Mouse (Mus musculus) lung, postnatal 0 days (tissue): ENCODE data around the gene Gm9789. TPM values are rescaled to one million over a fixed set of nuclear protein-coding genes. Genes with fewer than 3 reads are reported as not detected.
"Not testable (repeated sequence)": the region's sequence is repeated elsewhere in the genome, so short reads cannot be mapped to it uniquely, and the experiment has no call there.

ENCODE experiments used
- ATAC-seq: fragments of 200-750 bp; cut with Nextera tagmentation; 2 replicates; pipeline ENCODE4 v1.8.0; 2017; ENCODE audit warnings: moderate library complexity
- DNase-seq: peaks from one replicate; pipeline ENCODE4 v3.0.0-alpha.2; 2016; ENCODE audit warnings: low spot score
- H3K27ac ChIP-seq: fragments of 300-500 bp; sonication (generic); 2 replicates; pipeline ENCODE4 v1.5.1; 2014; ENCODE audit warnings: antibody characterized with exemption, mild to moderate bottlenecking, low read length, mixed read lengths
- H3K27me3 ChIP-seq: fragments of 300-500 bp; sonication (generic); replicated peaks from 2 replicates; pipeline ENCODE4 v1.6.1; 2014; ENCODE audit warnings: low read length, mixed read lengths; ENCODE audit not compliant: insufficient read depth
- H3K36me3 ChIP-seq: fragments of 300-500 bp; sonication (generic); 2 replicates; pipeline ENCODE4 v1.6.1; 2014; ENCODE audit warnings: low read length, mixed read lengths; ENCODE audit not compliant: insufficient read depth
- H3K4me1 ChIP-seq: fragments of 300-500 bp; sonication (generic); 2 replicates; pipeline ENCODE4 v1.6.1; 2014; ENCODE audit warnings: antibody characterized with exemption, low read depth, low read length, mixed read lengths; ENCODE audit not compliant: insufficient read depth
- H3K4me2 ChIP-seq: fragments of 300-500 bp; sonication (generic); replicated peaks from 2 replicates; pipeline ENCODE4 v1.6.1; 2014; ENCODE audit warnings: low read depth, mild to moderate bottlenecking, low read length, moderate library complexity, mixed read lengths
- H3K4me3 ChIP-seq: fragments of 300-500 bp; sonication (generic); 2 replicates; pipeline ENCODE4 v1.5.1; 2014; ENCODE audit warnings: low read depth, low read length
- H3K9ac ChIP-seq: fragments of 300-500 bp; sonication (generic); replicated peaks from 2 replicates; pipeline ENCODE4 v1.6.1; 2014; ENCODE audit warnings: low read depth, mild to moderate bottlenecking
- H3K9me3 ChIP-seq: fragments of 300-500 bp; sonication (generic); 2 replicates; pipeline ENCODE4 v1.6.1; 2016; ENCODE audit warnings: low read length, mixed read lengths
- CTCF ChIP-seq: IDR thresholded peaks from 2 replicates; pipeline ENCODE4 v1.5.1; 2016; ENCODE audit warnings: antibody characterized with exemption, mild to moderate bottlenecking
- EP300 ChIP-seq: IDR thresholded peaks from 2 replicates; pipeline ENCODE4 v1.6.1; 2016; ENCODE audit warnings: antibody characterized with exemption, mild to moderate bottlenecking, control low read depth
- WGBS: fragments of 180-500 bp; shearing (Covaris S2); extraction: QIAGEN DNeasy Blood & Tissue Kit; methylation state at CpG from one replicate; pipeline ENCODE4 v1.1.7; 2014; 5-methylcytosine and 5-hydroxymethylcytosine counted together
- polyA plus RNA-seq: library from polyadenylated mRNA; unstranded; fragments of >200 nt; fragmentation: Nextera tagmentation; extraction: Ambion mirVana; gene quantifications from 2 replicates; pipeline ENCODE4 v1.2.1, GENCODE M21; 2015

Gm9789 gene
- polyA plus RNA-seq: not detected in 2 replicates

- Histone ChIP-seq H3K27me3 (no peaks in the 10 kb centered on the region), H3K36me3 (no peaks in the 10 kb centered on the region), H3K4me3 (no peak within 1 kb of the TSS), H3K9me3 (no peaks in the 10 kb centered on the region), H3K4me2 (no peak within 1 kb of the TSS), H3K27ac (no peak within 1 kb of the TSS), H3K9ac (no peak within 1 kb of the TSS), H3K4me1 (no peaks in the 10 kb centered on the region)
- no peak for DNase-seq
- ATAC-seq: no peak
- WGBS: 80% methylated on average over 4 of the region's 4 CpGs
- TF ChIP-seq CTCF (no peak), EP300 (no peak)
Observed at GRCm38 (mm10) chr16:89157652-89158051, at the start of gene Gm9789. Gene Gm9789, plus strand, starts transcription at chr16:89157952.

DNA sequence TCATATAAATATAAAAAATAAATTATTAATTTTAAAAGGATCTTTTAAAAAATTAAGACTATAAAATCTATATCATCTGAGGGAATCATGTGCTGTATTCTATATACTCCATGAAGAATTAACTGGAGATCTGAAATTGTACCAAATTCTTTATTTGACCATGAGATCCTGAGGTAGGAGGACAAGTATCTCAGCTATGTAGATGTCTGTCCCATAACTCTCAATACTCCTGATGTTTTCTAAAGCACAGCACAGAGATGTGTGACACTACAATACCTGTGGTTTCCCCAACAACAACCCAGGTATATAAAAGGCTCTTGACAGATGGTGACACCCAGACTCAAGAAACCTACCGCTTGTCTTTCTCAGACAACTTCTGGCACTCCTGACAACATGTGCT, 17.2 kb upstream of the Gm9789 start, which contains the start of gene Gm6358:
Gene Gm6358 (plus strand): TSS at position 301 of the 400 bp plus-strand sequence.
- Histone ChIP-seq H3K9ac (no peak within 1 kb of the TSS), H3K9me3 (no peaks in the 10 kb centered on the region), H3K36me3 (no peaks in the 10 kb centered on the region), H3K4me2 (no peak within 1 kb of the TSS), H3K4me1 (no peaks in the 10 kb centered on the region), H3K27me3 (no peaks in the 10 kb centered on the region), H3K4me3 (no peak within 1 kb of the TSS), H3K27ac (no peak within 1 kb of the TSS)
- ATAC-seq (no peak), DNase-seq (no peak)
- TF ChIP-seq EP300: no peak
- TF ChIP-seq CTCF: no peak
- WGBS: 90% methylated on average over 1 of the region's 1 CpGs

DNA sequence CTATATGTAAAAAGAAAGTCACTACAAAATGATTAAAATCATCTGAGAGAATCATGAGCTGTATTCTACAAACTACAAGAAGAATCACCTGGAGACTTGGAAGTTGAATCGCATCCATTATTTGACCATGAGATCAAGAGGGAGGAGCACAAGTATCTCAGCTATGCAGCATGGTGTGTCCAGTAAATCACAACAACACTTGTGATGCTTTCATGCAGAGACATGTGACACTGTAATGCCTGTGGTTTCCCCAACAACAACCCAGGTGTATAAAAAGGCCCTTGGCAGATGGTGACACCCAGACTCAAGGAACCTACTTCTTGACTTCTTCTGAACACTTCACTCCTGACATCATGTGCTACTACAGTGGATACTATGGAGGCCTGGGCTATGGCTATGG, 7.0 kb upstream of the Gm9789 start, which contains the start of gene Gm10061:
Gene Gm10061 (plus strand): TSS at position 301 of the 400 bp plus-strand sequence.
- no peak for TF ChIP-seq CTCF
- TF ChIP-seq EP300: no peak
- 97% methylated on average over 1 of the region's 1 CpGs for WGBS
- no peak for ATAC-seq
- Histone ChIP-seq H3K9me3 (no peaks in the 10 kb centered on the region), H3K36me3 (no peaks in the 10 kb centered on the region), H3K27ac (no peak within 1 kb of the TSS), H3K4me1 (no peaks in the 10 kb centered on the region), H3K4me2 (no peak within 1 kb of the TSS), H3K9ac (no peak within 1 kb of the TSS), H3K27me3 (no peaks in the 10 kb centered on the region), H3K4me3 (no peak within 1 kb of the TSS)
- no peak for DNase-seq

DNA sequence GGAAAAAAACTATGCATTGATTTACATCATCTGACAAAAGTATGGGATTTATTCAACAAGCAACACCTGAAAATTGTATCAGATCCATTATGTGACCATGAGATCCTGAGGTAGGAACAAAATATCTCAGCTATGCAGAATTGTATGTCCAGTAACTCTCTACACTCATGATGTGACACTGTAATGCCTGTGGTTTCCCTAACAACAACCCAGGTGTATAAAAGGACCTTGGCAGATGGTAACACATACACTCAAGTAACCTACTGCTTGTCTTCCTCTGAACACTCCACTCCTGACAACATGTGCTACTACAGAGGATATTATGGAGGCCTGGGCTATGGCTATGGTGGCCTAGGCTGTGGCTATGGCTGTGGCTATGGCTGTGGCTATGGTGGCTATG, 11.4 kb downstream of the Gm9789 start, which contains the start of gene Gm7735:
Gene Gm7735 (plus strand): TSS at position 301 of the 400 bp plus-strand sequence.
- ATAC-seq, H3K27ac ChIP-seq, H3K36me3 ChIP-seq, H3K4me2 ChIP-seq, H3K4me3 ChIP-seq, H3K9me3 ChIP-seq, H3K4me1 ChIP-seq, H3K9ac ChIP-seq, H3K27me3 ChIP-seq, DNase-seq: not testable (repeated sequence)

DNA sequence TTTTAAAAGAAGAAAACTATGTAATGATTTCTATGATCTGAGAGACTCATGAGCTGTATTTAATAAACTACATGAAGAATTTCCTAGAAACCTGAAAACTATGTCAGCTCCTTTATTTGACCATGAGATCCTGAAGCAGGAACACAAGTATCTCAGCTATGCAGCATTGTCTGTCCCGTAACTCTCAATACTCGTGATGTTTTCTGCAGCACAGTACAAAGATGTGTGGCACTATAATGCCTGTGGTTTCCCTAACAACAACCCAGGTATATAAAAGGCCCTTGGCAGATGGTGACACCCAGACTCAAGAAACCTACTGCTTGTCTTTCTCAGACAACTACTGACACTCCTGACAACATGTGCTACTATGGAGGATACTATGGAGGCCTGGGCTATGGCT, 16.7 kb downstream of the Gm9789 start, which contains the start of gene 1110057P08Rik:
Gene 1110057P08Rik (plus strand): TSS at position 301 of the 400 bp plus-strand sequence.
- Histone ChIP-seq H3K9me3 (no peaks in the 10 kb centered on the region), H3K4me1 (no peaks in the 10 kb centered on the region), H3K27ac (no peak within 1 kb of the TSS), H3K9ac (no peak within 1 kb of the TSS), H3K27me3 (no peaks in the 10 kb centered on the region), H3K4me3 (no peak within 1 kb of the TSS), H3K36me3 (no peaks in the 10 kb centered on the region), H3K4me2 (no peak within 1 kb of the TSS)
- ATAC-seq (no peak), DNase-seq (no peak)
- 68% methylated on average over 2 of the region's 2 CpGs for WGBS
- no peak for TF ChIP-seq EP300
- no peak for TF ChIP-seq CTCF

DNA sequence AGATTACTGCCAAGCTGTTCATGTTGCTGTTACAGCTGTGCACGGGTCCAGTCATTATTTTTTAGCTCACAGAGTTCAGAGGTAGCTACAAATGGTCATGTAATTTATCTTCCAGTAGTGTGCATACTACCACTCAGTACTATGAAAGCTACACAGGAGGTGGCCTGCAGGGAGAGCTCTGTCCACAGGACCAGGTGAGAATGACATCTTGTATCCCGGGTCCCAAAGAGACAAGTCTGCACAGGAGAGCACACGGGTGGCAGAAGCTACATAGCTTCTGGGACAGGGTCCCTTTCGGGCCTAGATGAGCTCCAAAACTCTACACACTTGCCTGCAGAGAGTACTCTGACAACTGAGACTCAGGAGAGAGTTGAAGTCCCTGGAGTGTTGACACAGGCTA, 30.9 kb downstream of the Gm9789 start:
- Histone ChIP-seq H3K4me1 (no peaks in the 10 kb centered on the region), H3K4me3 (no peak overlapping the region), H3K36me3 (no peaks in the 10 kb centered on the region), H3K27ac (no peak overlapping the region), H3K4me2 (no peak overlapping the region), H3K27me3 (no peaks in the 10 kb centered on the region), H3K9ac (no peak overlapping the region), H3K9me3 (no peaks in the 10 kb centered on the region)
- DNase-seq (no peak), ATAC-seq (no peak)
- 75% methylated on average over 4 of the region's 4 CpGs for WGBS
- TF ChIP-seq EP300: no peak
- TF ChIP-seq CTCF: no peak

GRCm38 (mm10) chr16:89205561-89205960, 47.8 kb downstream of the Gm9789 start, which contains the start of gene Krtap20-2:
Gene Krtap20-2, plus strand, starts transcription at chr16:89205861.
- H3K9me3 ChIP-seq: no peaks in the 10 kb centered on the region
- no peak within 1 kb of the TSS for H3K9ac ChIP-seq
- no peaks in the 10 kb centered on the region for H3K4me1 ChIP-seq
- H3K36me3 ChIP-seq: no peaks in the 10 kb centered on the region
- no peaks in the 10 kb centered on the region for H3K27me3 ChIP-seq
- ATAC-seq (no peak), DNase-seq (no peak)
- TF ChIP-seq CTCF: no peak
- no peak for TF ChIP-seq EP300
- H3K4me2 ChIP-seq: no peak within 1 kb of the TSS
- H3K4me3 ChIP-seq: no peak within 1 kb of the TSS
- no peak within 1 kb of the TSS for H3K27ac ChIP-seq
- 44% methylated on average over 1 of the region's 1 CpGs for WGBS

Other genes with a start within 250 kb of the Gm9789 start
- not detected in 2 replicates for gene Krtap19-9b, start 225.7 kb upstream of the Gm9789 start, polyA plus RNA-seq
- gene Krtap16-3, start 195.1 kb upstream of the Gm9789 start, polyA plus RNA-seq: not detected in 2 replicates
- not detected in 2 replicates for gene Krtap22-2, start 147.2 kb upstream of the Gm9789 start, polyA plus RNA-seq
- not detected in 2 replicates for gene Gm10229, start 142.7 kb upstream of the Gm9789 start, polyA plus RNA-seq
- not detected in 2 replicates for gene Krtap6-1, start 126.3 kb upstream of the Gm9789 start, polyA plus RNA-seq
- not detected in 2 replicates for gene Gm10228, start 116.5 kb upstream of the Gm9789 start, polyA plus RNA-seq
- not detected in 2 replicates for gene Krtap6-5, start 110.1 kb upstream of the Gm9789 start, polyA plus RNA-seq
- not detected in 2 replicates for gene 1110025L11Rik, start 94.0 kb upstream of the Gm9789 start, polyA plus RNA-seq
- not detected in 2 replicates for gene Krtap6-3, start 73.9 kb upstream of the Gm9789 start, polyA plus RNA-seq
- gene Gm6358, start 17.1 kb upstream of the Gm9789 start, polyA plus RNA-seq: not detected in 2 replicates
- gene Gm10061, start 6.9 kb upstream of the Gm9789 start, polyA plus RNA-seq: not detected in 2 replicates
- not detected in 2 replicates for gene Gm7735, start 11.5 kb downstream of the Gm9789 start, polyA plus RNA-seq
- gene 1110057P08Rik, start 16.8 kb downstream of the Gm9789 start, polyA plus RNA-seq: not detected in 2 replicates
- not detected in 2 replicates for gene Krtap20-2, start 47.9 kb downstream of the Gm9789 start, polyA plus RNA-seq
- not detected in 2 replicates for gene Krtap21-1, start 245.9 kb downstream of the Gm9789 start, polyA plus RNA-seq